Mouse (Mus musculus) adrenal gland, postnatal 14 days (tissue): Measurements from ENCODE around the gene Ccdc122. TPM values are rescaled to one million over a fixed set of nuclear protein-coding genes. Genes with fewer than 3 reads are reported as not detected.
"Not testable (repeated sequence)": the region's sequence is repeated elsewhere in the genome, so short reads cannot be mapped to it uniquely, and the experiment has no call there.

Experiments used
- DNase-seq: peaks from one replicate; pipeline ENCODE4 v3.0.0; 2021; ENCODE audit warnings: mixed read lengths
- long read RNA-seq, 2 experiments: library from polyadenylated mRNA; stranded (forward); transcript quantifications; one replicate each; pipeline ENCODE4 v2.0.0; 2021
- total RNA-seq: library from RNA; stranded (reverse); gene quantifications from 2 replicates; pipeline ENCODE4 v1.2.3, GENCODE M21; 2021

Ccdc122 gene
- 4.1 and 4.9 TPM in 2 replicates for total RNA-seq
- long read RNA-seq, experiment 1, transcript Ccdc122-201 (6 exons, 1,721 nt), result major isoform, 6 of 9 reads
- long read RNA-seq, experiment 1, partial matches to known transcripts, result 1 of 9 reads
- long read RNA-seq, experiment 1, other reads (novel, unspliced or antisense), result 1 of 9 reads
- long read RNA-seq, experiment 2, partial matches to known transcripts, result 0 of 4 reads
- long read RNA-seq, experiment 2, other reads (novel, unspliced or antisense), result 1 of 4 reads

- peak; percentile 94 for DNase-seq
These were observed at the start of gene Ccdc122, which contains the start of gene Lacc1 for GRCm38 (mm10) chr14:77036226-77037046. Ccdc122 (plus strand) TSS chr14:77036772. Lacc1 (minus strand) TSS chr14:77036904.

- not testable (repeated sequence) for DNase-seq
These were observed 46.2 kb upstream of the Ccdc122 start for GRCm38 (mm10) chr14:76990351-76990750.

- DNase-seq, result no peak
These were observed 31.8 kb upstream of the Ccdc122 start for GRCm38 (mm10) chr14:77004740-77005139.

GRCm38 (mm10) chr14:77005566-77005965 lies 31.0 kb upstream of the Ccdc122 start:
- no peak for DNase-seq

- DNase-seq, result peak; percentile 88
These were observed 28.3 kb upstream of the Ccdc122 start for GRCm38 (mm10) chr14:77008238-77008637.

GRCm38 (mm10) chr14:77011804-77012203 lies 24.8 kb upstream of the Ccdc122 start:
- DNase-seq, result peak; percentile 74

- not testable (repeated sequence) for DNase-seq
These were observed 19.8 kb upstream of the Ccdc122 start for GRCm38 (mm10) chr14:77016783-77017182.

GRCm38 (mm10) chr14:77017211-77017610 lies 19.4 kb upstream of the Ccdc122 start:
- DNase-seq, result no peak

- DNase-seq, result peak; percentile 33
These were observed 12.1 kb upstream of the Ccdc122 start for GRCm38 (mm10) chr14:77024499-77024898.

GRCm38 (mm10) chr14:77029319-77030054 lies 7.1 kb upstream of the Ccdc122 start:
- DNase-seq, result no peak

- DNase-seq, result no peak
These were observed 5.8 kb upstream of the Ccdc122 start for GRCm38 (mm10) chr14:77030808-77031207.

- DNase-seq, result no peak
These were observed 4.1 kb upstream of the Ccdc122 start for GRCm38 (mm10) chr14:77032433-77032832.

- DNase-seq, result no peak
These were observed 3.2 kb upstream of the Ccdc122 start for GRCm38 (mm10) chr14:77033391-77033790.

- peak; percentile 14 for DNase-seq
These were observed 2.2 kb upstream of the Ccdc122 start for GRCm38 (mm10) chr14:77034175-77034915.

GRCm38 (mm10) chr14:77034970-77035369 lies 1.6 kb upstream of the Ccdc122 start:
- DNase-seq, result no peak

GRCm38 (mm10) chr14:77037330-77037729 lies 758 bp downstream of the Ccdc122 start:
- peak; percentile 12 for DNase-seq

- peak; percentile 41 for DNase-seq
These were observed 1.4 kb downstream of the Ccdc122 start for GRCm38 (mm10) chr14:77037832-77038425.

GRCm38 (mm10) chr14:77053288-77053687 lies 16.7 kb downstream of the Ccdc122 start:
- no peak for DNase-seq

- peak; percentile 54 for DNase-seq
These were observed 32.8 kb downstream of the Ccdc122 start for GRCm38 (mm10) chr14:77069361-77069760.

- no peak for DNase-seq
These were observed 44.7 kb downstream of the Ccdc122 start for GRCm38 (mm10) chr14:77081248-77081647.

- DNase-seq, result peak; percentile 6
These were observed 63.7 kb downstream of the Ccdc122 start for GRCm38 (mm10) chr14:77100285-77100684.
